Mouse (Mus musculus): ENCODE measurements around the gene Micall1.

- TF ChIP-seq CTCF (IDR thresholded peaks at IDR 0.05; ENCODE audit: control insufficient read depth, insufficient read depth, insufficient replicate concordance, low read depth, low read length) (no peak), POLR2A (IDR thresholded peaks at IDR 0.05; ENCODE audit: control insufficient read depth, low read depth, low read length) (no peak)
Observed at GRCm38 (mm10) chr15:79152709-79153108, 44.0 kb downstream of the Micall1 start.

Measured in testis, adult 2 months (tissue).